26 mouse cellular contexts compared by ENCODE assay signal in genomic region chr12:24565311-24565710, GRCm38 (mm10). TPM values are rescaled to one million over a fixed set of nuclear protein-coding genes. Genes with fewer than 3 reads are reported as not detected.
A peak's percentile ranks its signal among the peaks of the same experiment; 100 is the strongest.
DNase-seq lines count a peak whose midpoint lies in the region; TF ChIP-seq lines count a peak whose summit lies in the region.
"Had no signal": no experiment of that assay in that cellular context is flagged by ENCODE, and none has a peak within 500 bp of the region (broad histone marks: within the 10 kb centered on the region; RNA-seq: fewer than 3 reads in every experiment).

No protein-coding gene starts in this region.

- no peak overlapping the region for H3ac ChIP-seq in C2C12 (ENCODE audit: control insufficient read depth, insufficient read length, low read depth)

- peak; percentile 80 for DNase-seq in heart, adult 11 months
- no peak for DNase-seq in heart, postnatal 25 days (ENCODE audit: low spot score)
- peak; percentile 15 for DNase-seq in NIH3T3 (ENCODE audit: low read depth)
- DNase-seq in fibroblast of lung, adult 2 months (ENCODE audit: low read depth): peak; percentile 19
- DNase-seq in kidney, postnatal 14 days: no peak
- no peak for DNase-seq in midbrain, embryonic 10.5 days (ENCODE audit: low spot score)
- DNase-seq in adrenal gland, postnatal 14 days: no peak
- DNase-seq: adrenal gland, adult 2 months; adrenal gland, postnatal 25 days; cerebellum, adult 11-12 months; cerebellum, adult 8-10 months; cerebellum, postnatal 10 days; cerebellum, postnatal 36 days; forebrain, postnatal 0 days; gastrocnemius, postnatal 25 days; heart, adult 2 months; heart, postnatal 10 days; heart, postnatal 4 days; kidney, adult 2 months had no signal

- no peaks in the 10 kb centered on the region for H3K36me3 ChIP-seq in C2C12 (ENCODE audit: control insufficient read depth, insufficient read depth)
- no peaks in the 10 kb centered on the region for H3K36me3 ChIP-seq in midbrain, embryonic 10.5 days
- H3K36me3 ChIP-seq: embryonic facial prominence, embryonic 13.5 days; heart, embryonic 15.5 days had no signal

- H3K79me3 ChIP-seq in C2C12 (ENCODE audit: low read depth): no peaks in the 10 kb centered on the region

- H3K9me3 ChIP-seq in midbrain, embryonic 10.5 days (replicated peaks): no peaks in the 10 kb centered on the region
- H3K9me3 ChIP-seq: embryonic facial prominence, embryonic 13.5 days; G1E; heart, embryonic 15.5 days had no signal

- no peaks in the 10 kb centered on the region for H3K27me3 ChIP-seq in C2C12 (ENCODE audit: control insufficient read depth, insufficient read depth, insufficient read length)
- peaks cover 5% of the 10 kb centered on the region for H3K27me3 ChIP-seq in midbrain, embryonic 10.5 days (ENCODE audit: low read depth, poor library complexity, severe bottlenecking)
- H3K27me3 ChIP-seq: CH12.LX had no signal

- WGBS in midbrain, embryonic 10.5 days: 81% methylated on average over 6 of the region's 6 CpGs

- no peak overlapping the region for H3K4me3 ChIP-seq in C2C12 (ENCODE audit: insufficient read depth, poor library complexity, severe bottlenecking)
- H3K4me3 ChIP-seq in midbrain, embryonic 10.5 days: no peak overlapping the region
- H3K4me3 ChIP-seq: embryonic facial prominence, embryonic 13.5 days; heart, adult 2 months; heart, embryonic 15.5 days had no signal

- no peaks in the 10 kb centered on the region for H3K4me1 ChIP-seq in midbrain, embryonic 10.5 days
- H3K4me1 ChIP-seq: embryonic facial prominence, embryonic 13.5 days had no signal

- TF ChIP-seq CTCF in C2C12 (IDR thresholded peaks at IDR 0.05; ENCODE audit: control insufficient read depth, insufficient read depth, insufficient read length): no peak

- intact Hi-C loops in heart, postnatal 25 days (cut with DNase I): no loop called here

- no peaks in the 10 kb centered on the region for H3K79me2 ChIP-seq in C2C12 (ENCODE audit: control insufficient read depth, insufficient read depth)

- H3K27ac ChIP-seq in midbrain, embryonic 10.5 days (replicated peaks): no peak overlapping the region
- H3K27ac ChIP-seq: embryonic facial prominence, embryonic 13.5 days; heart, adult 2 months; heart, embryonic 15.5 days; hindbrain, embryonic 14.5 days; hindbrain, postnatal 0 days had no signal

TF ChIP-seq in C2C12, 6 proteins besides CTCF, POLR2A, EP300 and RAD21:
- TF ChIP-seq CEBPB (IDR thresholded peaks at IDR 0.05; ENCODE audit: low read depth) (peak; percentile 31), MYOG (IDR thresholded peaks at IDR 0.05; ENCODE audit: control insufficient read depth, extremely low read depth, insufficient read length) (no peak), USF1 (IDR thresholded peaks at IDR 0.05; ENCODE audit: low read depth) (no peak)

RNA-seq across cellular contexts. Expression of gene Grhl1, which starts 6.8 kb away (rescaled TPM):
- total RNA-seq in heart, postnatal 25 days (2021): under 1 TPM; 0.61 to 0.65 TPM
- polyA plus RNA-seq in C2C12 (2012; fragmentation: generic; extraction: Trizol): 0.20 TPM
- 0.49 and 0.53 TPM in 2 replicates for polyA plus RNA-seq in midbrain, embryonic 10.5 days (2016; fragmentation: Nextera tagmentation; extraction: Ambion mirVana)
- total RNA-seq in adrenal gland, postnatal 14 days (2021): 1.1 and 1.2 TPM in 2 replicates

Comparison
In these comparisons a context has a peak if more than half of its experiments do, and no peak if none do; other contexts are left out.
1. DNase-seq: peak in heart, adult 11 months (single experiment), NIH3T3 (single experiment) and fibroblast of lung, adult 2 months (single experiment); none in heart, postnatal 25 days (single experiment), kidney, postnatal 14 days (single experiment), midbrain, embryonic 10.5 days (single experiment) and adrenal gland, postnatal 14 days (single experiment).